Mouse (Mus musculus): Measurements from ENCODE around the gene Polr2c.

- no peak for TF ChIP-seq POLR2A (IDR thresholded peaks at IDR 0.05; ENCODE audit: borderline replicate concordance, insufficient read depth, low read length)
- no peak for TF ChIP-seq CTCF (IDR thresholded peaks at IDR 0.05; ENCODE audit: borderline replicate concordance, insufficient read depth, low read depth, low read length)
These were observed 32.1 kb upstream of the Polr2c start for GRCm38 (mm10) chr8:94825170-94825569.
